Mouse (Mus musculus): ENCODE measurements around the gene Ppfibp2. TPM values are rescaled to one million over a fixed set of nuclear protein-coding genes. Genes with fewer than 3 reads are reported as not detected.
A peak's percentile ranks its signal among the peaks of the same experiment; 100 is the strongest.

Gene Ppfibp2
- total RNA-seq, 1 experiment = 6.0 TPM

DNA sequence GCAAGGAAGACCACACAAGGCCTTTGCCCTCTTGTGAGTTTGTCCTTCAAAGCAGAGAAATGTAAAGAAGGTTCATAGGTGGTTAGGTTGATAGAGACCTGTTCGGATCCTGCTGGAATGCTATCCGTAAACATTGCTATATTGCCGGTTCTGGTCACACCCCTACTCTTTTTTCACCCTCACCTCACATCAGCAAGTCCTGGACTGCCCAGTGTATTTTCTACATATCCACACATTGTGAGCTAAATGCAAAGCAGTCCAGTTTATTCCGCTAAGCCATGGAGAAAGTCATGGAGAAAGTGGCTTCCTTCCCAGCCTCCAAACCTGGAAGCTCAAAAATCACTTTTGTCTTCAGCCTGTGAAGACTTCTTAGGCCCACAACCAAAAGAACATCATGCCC is 154.7 kb downstream of the Ppfibp2 start:
- DNase-seq (ENCODE audit: low read depth, low spot score) = no peak
- no peak overlapping the region for H3K9ac ChIP-seq (ENCODE audit: insufficient read depth, low read depth, low read length, poor library complexity, severe bottlenecking)
- no peak overlapping the region for H3K4me3 ChIP-seq (ENCODE audit: insufficient read depth in 1 of 2, low read depth in 1 of 2, low read length in 2 of 2, poor library complexity in 1 of 2, severe bottlenecking in 1 of 2)
- H3K36me3 ChIP-seq (ENCODE audit: control insufficient read depth, insufficient read depth, low read length, poor library complexity, severe bottlenecking) = no peaks in the 10 kb centered on the region
- no peak overlapping the region for H3K27ac ChIP-seq (ENCODE audit: insufficient read depth, low read depth, low read length, poor library complexity, severe bottlenecking)
- in situ Hi-C loops (cut with MboI; ENCODE audit: low sequenced_read_pairs in 2 of 2, unreplicated experiment in 2 of 2) = loop anchor here in 1 of 2 experiments (25.0 kb wide), 1 partner anchor 537 kb away; the partner anchor contains the start of gene Rbmxl2
- no peaks in the 10 kb centered on the region for H3K9me3 ChIP-seq (ENCODE audit: control insufficient read depth, insufficient read depth, low read depth, low read length)
- peaks cover 0 to 10% of the 10 kb centered on the region in 2 experiments; a peak in 2 of 4 replicates for H3K4me1 ChIP-seq (ENCODE audit: control insufficient read depth in 2 of 2, insufficient read depth in 2 of 2, low read length in 2 of 2, poor library complexity in 1 of 2)
- TF ChIP-seq HCFC1 (IDR thresholded peaks at IDR 0.05; ENCODE audit: borderline replicate concordance, insufficient read depth, low read length) (no peak), MAFK (IDR thresholded peaks at IDR 0.05; ENCODE audit: insufficient read depth, low read depth, low read length) (no peak), ZNF384 (IDR thresholded peaks at IDR 0.05; ENCODE audit: low read depth, low read length) (no peak), CHD2 (IDR thresholded peaks at IDR 0.05; ENCODE audit: low read depth, low read length) (no peak), ZC3H11A (IDR thresholded peaks at IDR 0.05; ENCODE audit: borderline replicate concordance, low read depth, low read length) (no peak)

- in situ Hi-C loops (cut with MboI; ENCODE audit: low sequenced_read_pairs in 2 of 2, unreplicated experiment in 2 of 2) = no loop called here
- TF ChIP-seq MAFK (IDR thresholded peaks at IDR 0.05; ENCODE audit: insufficient read depth, low read depth, low read length) (peak; percentile 61; the same call in 1 of the 2 replicates), CHD2 (IDR thresholded peaks at IDR 0.05; ENCODE audit: low read depth, low read length) (no peak)
- H3K36me3 ChIP-seq (ENCODE audit: control insufficient read depth, insufficient read depth, low read length, poor library complexity, severe bottlenecking) = no peaks in the 10 kb centered on the region
- no peaks in the 10 kb centered on the region for H3K9me3 ChIP-seq (ENCODE audit: control insufficient read depth, insufficient read depth, low read depth, low read length)
- H3K27ac ChIP-seq (ENCODE audit: insufficient read depth, low read depth, low read length, poor library complexity, severe bottlenecking) = no peak overlapping the region
- no peak for DNase-seq (ENCODE audit: low read depth, low spot score)
- H3K9ac ChIP-seq (ENCODE audit: insufficient read depth, low read depth, low read length, poor library complexity, severe bottlenecking) = no peak overlapping the region
- H3K4me1 ChIP-seq (ENCODE audit: control insufficient read depth in 2 of 2, insufficient read depth in 2 of 2, low read length in 2 of 2, poor library complexity in 1 of 2) = peaks cover 0 to 10% of the 10 kb centered on the region in 2 experiments; a peak in 2 of 4 replicates
- H3K4me3 ChIP-seq (ENCODE audit: insufficient read depth in 1 of 2, low read depth in 1 of 2, low read length in 2 of 2, poor library complexity in 1 of 2, severe bottlenecking in 1 of 2) = no peak overlapping the region
Observed at GRCm38 (mm10) chr7:107752031-107752520, 157.1 kb downstream of the Ppfibp2 start.

- no peak for DNase-seq (ENCODE audit: low read depth, low spot score)
- Histone ChIP-seq H3K4me1 (ENCODE audit: control insufficient read depth in 2 of 2, insufficient read depth in 2 of 2, low read length in 2 of 2, poor library complexity in 1 of 2) (peaks cover 4 to 12% of the 10 kb centered on the region in 2 experiments; a peak in 2 of 4 replicates), H3K9ac (ENCODE audit: insufficient read depth, low read depth, low read length, poor library complexity, severe bottlenecking) (no peak overlapping the region), H3K4me3 (ENCODE audit: insufficient read depth in 1 of 2, low read depth in 1 of 2, low read length in 2 of 2, poor library complexity in 1 of 2, severe bottlenecking in 1 of 2) (no peak overlapping the region), H3K27ac (ENCODE audit: insufficient read depth, low read depth, low read length, poor library complexity, severe bottlenecking) (no peak overlapping the region), H3K9me3 (ENCODE audit: control insufficient read depth, insufficient read depth, low read depth, low read length) (no peaks in the 10 kb centered on the region), H3K36me3 (ENCODE audit: control insufficient read depth, insufficient read depth, low read length, poor library complexity, severe bottlenecking) (no peaks in the 10 kb centered on the region)
- TF ChIP-seq ZNF384 (IDR thresholded peaks at IDR 0.05; ENCODE audit: low read depth, low read length) (no peak), CHD2 (IDR thresholded peaks at IDR 0.05; ENCODE audit: low read depth, low read length) (no peak), ZC3H11A (IDR thresholded peaks at IDR 0.05; ENCODE audit: borderline replicate concordance, low read depth, low read length) (no peak), MAFK (IDR thresholded peaks at IDR 0.05; ENCODE audit: insufficient read depth, low read depth, low read length) (no peak), HCFC1 (IDR thresholded peaks at IDR 0.05; ENCODE audit: borderline replicate concordance, insufficient read depth, low read length) (no peak)
- in situ Hi-C loops (cut with MboI; ENCODE audit: low sequenced_read_pairs in 2 of 2, unreplicated experiment in 2 of 2) = no loop called here
Observed at GRCm38 (mm10) chr7:107755905-107756304, 160.9 kb downstream of the Ppfibp2 start.

DNA sequence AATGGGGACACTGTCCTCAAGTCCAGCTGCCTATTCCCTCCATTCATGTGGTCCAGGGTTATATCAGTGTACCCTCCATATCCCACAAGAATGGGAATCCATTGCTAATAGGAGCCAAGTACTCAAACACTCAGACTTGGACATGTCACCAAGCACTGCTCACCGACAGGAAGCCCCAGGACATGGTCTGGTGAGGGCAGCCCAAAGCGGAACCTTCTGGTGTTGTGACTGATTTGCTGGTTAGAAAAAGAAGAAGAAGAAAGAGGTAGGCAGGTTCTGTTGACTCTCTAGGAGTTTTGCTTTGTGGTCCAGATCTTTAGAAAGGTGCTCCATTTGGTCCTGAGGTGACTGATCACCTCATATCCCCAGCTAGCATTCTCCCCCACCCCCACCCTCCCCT is 161.7 kb downstream of the Ppfibp2 start:
- Histone ChIP-seq H3K4me1 (ENCODE audit: control insufficient read depth in 2 of 2, insufficient read depth in 2 of 2, low read length in 2 of 2, poor library complexity in 1 of 2) (peaks cover 4 to 8% of the 10 kb centered on the region in 2 experiments; a peak in 2 of 4 replicates), H3K9ac (ENCODE audit: insufficient read depth, low read depth, low read length, poor library complexity, severe bottlenecking) (no peak overlapping the region), H3K9me3 (ENCODE audit: control insufficient read depth, insufficient read depth, low read depth, low read length) (no peaks in the 10 kb centered on the region), H3K27ac (ENCODE audit: insufficient read depth, low read depth, low read length, poor library complexity, severe bottlenecking) (no peak overlapping the region), H3K36me3 (ENCODE audit: control insufficient read depth, insufficient read depth, low read length, poor library complexity, severe bottlenecking) (no peaks in the 10 kb centered on the region), H3K4me3 (ENCODE audit: insufficient read depth in 1 of 2, low read depth in 1 of 2, low read length in 2 of 2, poor library complexity in 1 of 2, severe bottlenecking in 1 of 2) (no peak overlapping the region)
- no peak for DNase-seq (ENCODE audit: low read depth, low spot score)
- TF ChIP-seq CHD2 (IDR thresholded peaks at IDR 0.05; ENCODE audit: low read depth, low read length) = no peak
- no peak for TF ChIP-seq HCFC1 (IDR thresholded peaks at IDR 0.05; ENCODE audit: borderline replicate concordance, insufficient read depth, low read length)
- TF ChIP-seq ZNF384 (IDR thresholded peaks at IDR 0.05; ENCODE audit: low read depth, low read length) = no peak
- no peak for TF ChIP-seq ZC3H11A (IDR thresholded peaks at IDR 0.05; ENCODE audit: borderline replicate concordance, low read depth, low read length)
- no peak for TF ChIP-seq MAFK (IDR thresholded peaks at IDR 0.05; ENCODE audit: insufficient read depth, low read depth, low read length)
- in situ Hi-C loops (cut with MboI; ENCODE audit: low sequenced_read_pairs in 2 of 2, unreplicated experiment in 2 of 2) = no loop called here

All from ES-E14 (cell line).